Mouse (Mus musculus) lung, embryonic 14.5 days (tissue): ENCODE results near the gene Prkca. TPM values are rescaled to one million over a fixed set of nuclear protein-coding genes. Genes with fewer than 3 reads are reported as not detected.

Experiments
- ATAC-seq: fragments of 200-750 bp; cut with Nextera tagmentation; 2 replicates; pipeline ENCODE4 v1.8.0; 2017; ENCODE audit warnings: mild to moderate bottlenecking, moderate TSS enrichment, moderate library complexity; ENCODE audit not compliant: insufficient read depth
- DNase-seq: peaks from one replicate; pipeline ENCODE4 v3.0.0-alpha.2; 2015
- H3K27ac ChIP-seq: fragments of 300-500 bp; sonication (generic); 2 replicates; pipeline ENCODE4 v1.5.1; 2014; ENCODE audit warnings: low read depth, mild to moderate bottlenecking, moderate library complexity
- H3K27me3 ChIP-seq: fragments of 300-500 bp; sonication (generic); 2 replicates; pipeline ENCODE4 v1.6.1; 2014; ENCODE audit warnings: low read length, control low read depth; ENCODE audit not compliant: insufficient read depth
- H3K36me3 ChIP-seq: fragments of 300-500 bp; sonication (generic); 2 replicates; pipeline ENCODE4 v1.6.1; 2014; ENCODE audit warnings: control low read depth; ENCODE audit not compliant: insufficient read depth
- H3K4me1 ChIP-seq: fragments of 300-500 bp; sonication (generic); 2 replicates; pipeline ENCODE4 v1.6.1; 2014; ENCODE audit warnings: antibody characterized with exemption, control low read depth; ENCODE audit not compliant: insufficient read depth
- H3K4me2 ChIP-seq: fragments of 300-500 bp; sonication (generic); 2 replicates; pipeline ENCODE4 v1.6.1; 2014; ENCODE audit warnings: mild to moderate bottlenecking
- H3K4me3 ChIP-seq: fragments of 300-500 bp; sonication (generic); 2 replicates; pipeline ENCODE4 v1.5.1; 2014; ENCODE audit warnings: low read depth, low read length
- H3K9ac ChIP-seq: fragments of 300-500 bp; sonication (generic); 2 replicates; pipeline ENCODE4 v1.6.1; 2014
- H3K9me3 ChIP-seq: fragments of 300-500 bp; sonication (generic); 2 replicates; pipeline ENCODE4 v1.6.1; 2016; ENCODE audit warnings: low read depth, low read length, control low read depth
- CTCF ChIP-seq: IDR thresholded peaks from 2 replicates; pipeline ENCODE4 v1.5.1; 2016; ENCODE audit warnings: antibody characterized with exemption, low read depth
- WGBS: fragments of 180-500 bp; shearing (Covaris S2); extraction: QIAGEN DNeasy Blood & Tissue Kit; methylation state at CpG from one replicate; pipeline ENCODE4 v1.1.7; 2014; 5-methylcytosine and 5-hydroxymethylcytosine counted together
- polyA plus RNA-seq: library from polyadenylated mRNA; unstranded; fragments of >200 nt; fragmentation: Nextera tagmentation; extraction: Ambion mirVana; gene quantifications from 2 replicates; pipeline ENCODE4 v1.2.1, GENCODE M21; 2014

The Prkca gene
- polyA plus RNA-seq, 1 experiment from 2014 or later: 11.8 TPM

DNA sequence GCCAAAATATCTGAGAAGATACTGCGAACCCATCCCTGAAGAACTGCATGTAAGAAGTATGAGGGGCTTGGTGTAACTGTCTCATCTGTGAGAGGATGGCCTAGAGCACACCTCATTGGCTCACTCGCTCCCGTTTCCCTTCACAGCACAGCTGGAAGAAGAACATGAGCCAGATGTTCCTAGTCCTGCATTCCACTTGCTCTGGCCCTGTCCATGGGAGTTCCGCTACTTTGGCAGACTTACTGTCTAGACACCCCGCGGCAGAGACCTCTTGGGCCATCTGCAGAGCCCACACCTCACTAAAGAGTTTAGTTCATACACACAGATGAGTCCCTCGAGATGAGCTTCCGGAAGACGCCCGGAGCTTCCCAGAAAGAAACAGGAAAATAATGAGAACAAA is 43.8 kb downstream of the Prkca start:
- no peak for ATAC-seq
- Histone ChIP-seq H3K36me3 (no peaks in the 10 kb centered on the region), H3K4me3 (no peak overlapping the region), H3K4me1 (no peaks in the 10 kb centered on the region), H3K9ac (no peak overlapping the region), H3K27ac (no peak overlapping the region), H3K27me3 (no peaks in the 10 kb centered on the region), H3K9me3 (no peaks in the 10 kb centered on the region), H3K4me2 (no peak overlapping the region)
- DNase-seq: peak; percentile 26
- no peak for TF ChIP-seq CTCF
- WGBS: 73% methylated on average over 10 of the region's 10 CpGs

DNA sequence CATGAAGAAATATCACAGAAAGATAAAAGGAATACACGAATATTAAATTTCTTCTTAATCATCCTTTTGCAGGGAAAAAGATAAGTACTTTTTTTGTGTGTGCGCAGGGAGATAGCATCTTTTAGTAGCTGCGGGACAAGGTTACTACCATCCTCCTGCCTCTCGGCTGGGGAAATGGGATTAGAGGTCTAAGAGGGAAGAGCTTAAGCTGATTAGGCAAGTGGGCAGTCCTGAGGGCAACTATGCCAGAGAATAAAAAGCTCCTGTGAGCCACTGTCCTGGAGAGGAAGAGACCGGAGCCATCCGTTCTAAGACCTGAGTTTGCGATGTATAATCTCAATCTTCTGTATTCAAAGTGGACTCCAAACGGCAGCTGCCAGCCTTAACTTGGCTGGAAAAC is 45.8 kb downstream of the Prkca start:
- Histone ChIP-seq H3K27ac (no peak overlapping the region), H3K27me3 (no peaks in the 10 kb centered on the region), H3K4me1 (no peaks in the 10 kb centered on the region), H3K4me2 (no peak overlapping the region), H3K9me3 (no peaks in the 10 kb centered on the region), H3K9ac (no peak overlapping the region), H3K4me3 (no peak overlapping the region), H3K36me3 (no peaks in the 10 kb centered on the region)
- WGBS: 59% methylated on average over 8 of the region's 8 CpGs
- no peak for ATAC-seq
- TF ChIP-seq CTCF: no peak
- DNase-seq: no peak

DNA sequence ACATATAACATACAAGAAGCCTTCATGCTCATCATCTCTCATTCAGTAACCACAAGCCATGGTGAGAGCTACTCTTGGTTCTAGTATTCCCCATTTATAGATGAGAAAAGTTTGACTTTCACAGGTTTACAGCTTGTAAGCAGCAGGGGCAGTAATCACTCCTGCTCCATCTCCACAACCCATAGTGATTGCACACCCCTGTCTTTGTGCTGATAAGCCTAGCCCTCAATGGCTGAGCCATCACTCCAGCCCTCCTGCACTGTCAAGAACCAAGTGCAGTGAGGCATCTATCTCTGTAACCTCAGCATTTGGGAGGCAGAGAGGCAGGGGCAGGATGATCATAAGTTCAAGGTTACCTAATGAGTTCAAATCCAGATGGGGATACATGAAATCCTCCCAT is 48.4 kb downstream of the Prkca start:
- H3K4me2 ChIP-seq: no peak overlapping the region
- no peak for ATAC-seq
- no peaks in the 10 kb centered on the region for H3K9me3 ChIP-seq
- no peaks in the 10 kb centered on the region for H3K4me1 ChIP-seq
- H3K4me3 ChIP-seq: no peak overlapping the region
- no peaks in the 10 kb centered on the region for H3K27me3 ChIP-seq
- H3K27ac ChIP-seq: no peak overlapping the region
- DNase-seq: no peak
- H3K9ac ChIP-seq: no peak overlapping the region
- no peak for TF ChIP-seq CTCF
- H3K36me3 ChIP-seq: no peaks in the 10 kb centered on the region

DNA sequence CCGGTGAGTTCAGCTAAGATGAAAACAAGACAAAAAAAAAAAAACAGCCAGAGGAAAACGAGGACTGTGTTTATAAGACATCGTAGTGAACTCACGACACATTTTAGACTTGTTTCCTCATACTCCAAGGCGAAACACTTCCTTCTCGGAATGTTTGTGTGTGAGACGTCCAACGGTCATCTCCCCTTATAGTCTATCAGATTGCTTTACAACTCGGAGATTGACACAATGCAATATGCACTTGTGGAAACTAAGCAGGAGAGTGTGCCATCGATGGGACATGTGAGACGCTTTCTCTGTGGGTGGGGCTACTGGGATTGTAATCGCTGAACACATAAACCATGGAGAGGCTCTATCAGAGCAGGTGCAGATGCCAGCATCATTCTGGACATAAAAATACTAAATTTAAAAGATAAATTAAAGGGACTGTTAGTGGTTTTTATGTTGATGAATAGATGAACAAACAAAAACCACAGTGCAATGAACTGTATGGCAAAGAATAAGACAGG is 49.4 kb downstream of the Prkca start:
- DNase-seq (no peak), ATAC-seq (no peak)
- TF ChIP-seq CTCF: no peak
- Histone ChIP-seq H3K4me3 (no peak overlapping the region), H3K4me2 (no peak overlapping the region), H3K4me1 (no peaks in the 10 kb centered on the region), H3K9me3 (no peaks in the 10 kb centered on the region), H3K36me3 (no peaks in the 10 kb centered on the region), H3K27me3 (no peaks in the 10 kb centered on the region), H3K27ac (no peak overlapping the region), H3K9ac (no peak overlapping the region)
- WGBS: 85% methylated on average over 12 of the region's 12 CpGs

DNA sequence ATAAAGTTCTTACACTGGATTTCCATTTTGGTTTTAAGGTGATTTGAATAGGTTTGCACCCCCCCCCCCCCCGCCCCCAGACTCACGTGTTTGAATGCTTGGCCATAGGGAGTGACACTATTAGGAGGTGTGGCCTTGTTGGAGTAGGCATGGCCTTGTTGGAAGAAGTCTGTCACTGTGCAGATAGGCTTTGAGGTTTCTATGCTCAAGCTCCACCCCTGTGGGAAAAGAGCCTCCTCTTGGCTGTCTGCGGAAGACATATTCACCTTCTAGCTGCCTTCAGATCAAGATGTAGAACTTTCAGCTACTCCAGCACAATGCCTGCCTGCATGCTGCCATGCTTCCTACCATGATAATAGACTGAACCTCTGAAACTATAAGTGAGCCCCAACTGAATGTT is 49.9 kb downstream of the Prkca start:
- Histone ChIP-seq H3K9ac (no peak overlapping the region), H3K4me3 (no peak overlapping the region), H3K27me3 (no peaks in the 10 kb centered on the region), H3K4me1 (no peaks in the 10 kb centered on the region), H3K9me3 (no peaks in the 10 kb centered on the region), H3K27ac (no peak overlapping the region), H3K36me3 (no peaks in the 10 kb centered on the region), H3K4me2 (no peak overlapping the region)
- TF ChIP-seq CTCF: no peak
- no peak for ATAC-seq
- DNase-seq: no peak
- WGBS: 58% methylated on average over 3 of the region's 3 CpGs

DNA sequence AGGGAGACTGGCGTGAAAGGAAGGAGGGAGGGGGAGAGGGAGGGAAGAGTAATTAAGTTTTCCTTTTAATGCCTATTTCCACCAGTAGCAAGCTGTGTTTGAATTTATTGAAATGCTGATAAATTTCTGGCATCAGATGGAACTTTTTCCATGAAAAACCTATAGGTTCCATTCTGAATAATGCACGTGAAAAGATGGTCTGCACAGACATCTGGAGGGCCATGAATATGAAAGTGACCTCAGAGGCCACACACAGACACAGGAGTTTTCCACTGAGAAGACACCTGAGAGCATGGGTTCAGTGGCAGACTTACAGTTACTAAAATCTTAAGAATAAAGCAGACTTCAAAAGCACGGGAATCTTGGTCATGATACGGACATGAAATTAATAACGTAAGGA is 54.5 kb downstream of the Prkca start:
- ATAC-seq (no peak), DNase-seq (no peak)
- no peak overlapping the region for H3K9ac ChIP-seq
- no peak overlapping the region for H3K4me2 ChIP-seq
- no peaks in the 10 kb centered on the region for H3K4me1 ChIP-seq
- no peaks in the 10 kb centered on the region for H3K9me3 ChIP-seq
- no peak overlapping the region for H3K27ac ChIP-seq
- H3K4me3 ChIP-seq: no peak overlapping the region
- H3K36me3 ChIP-seq: no peaks in the 10 kb centered on the region
- TF ChIP-seq CTCF: no peak
- 79% methylated on average over 5 of the region's 5 CpGs for WGBS
- H3K27me3 ChIP-seq: no peaks in the 10 kb centered on the region

DNA sequence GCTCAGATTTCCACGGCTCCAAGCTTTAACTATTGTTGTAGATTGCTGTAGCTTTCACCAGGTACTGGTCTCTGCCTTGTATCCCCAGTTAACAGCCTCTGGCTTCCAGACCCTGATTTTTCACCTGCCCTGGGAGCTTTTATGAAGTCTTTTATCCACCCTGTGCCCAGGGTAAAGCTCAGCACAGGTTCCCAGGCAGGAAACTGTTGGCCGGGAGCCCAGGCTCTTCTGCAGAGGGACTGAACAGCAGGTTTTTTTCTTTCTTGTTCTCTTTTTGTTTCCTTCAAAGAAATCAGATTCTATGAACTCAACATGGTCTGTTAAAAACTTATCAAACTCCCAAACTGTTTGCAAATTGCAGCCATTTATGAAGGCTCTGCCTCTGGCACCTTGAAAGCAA is 56.4 kb downstream of the Prkca start:
- 54% methylated on average over 2 of the region's 2 CpGs for WGBS
- H3K9ac ChIP-seq: no peak overlapping the region
- H3K36me3 ChIP-seq: no peaks in the 10 kb centered on the region
- no peaks in the 10 kb centered on the region for H3K4me1 ChIP-seq
- ATAC-seq (no peak), DNase-seq (peak; percentile 67)
- H3K27ac ChIP-seq: no peak overlapping the region
- no peak overlapping the region for H3K4me3 ChIP-seq
- no peak for TF ChIP-seq CTCF
- no peaks in the 10 kb centered on the region for H3K9me3 ChIP-seq
- no peaks in the 10 kb centered on the region for H3K27me3 ChIP-seq
- H3K4me2 ChIP-seq: no peak overlapping the region

DNA sequence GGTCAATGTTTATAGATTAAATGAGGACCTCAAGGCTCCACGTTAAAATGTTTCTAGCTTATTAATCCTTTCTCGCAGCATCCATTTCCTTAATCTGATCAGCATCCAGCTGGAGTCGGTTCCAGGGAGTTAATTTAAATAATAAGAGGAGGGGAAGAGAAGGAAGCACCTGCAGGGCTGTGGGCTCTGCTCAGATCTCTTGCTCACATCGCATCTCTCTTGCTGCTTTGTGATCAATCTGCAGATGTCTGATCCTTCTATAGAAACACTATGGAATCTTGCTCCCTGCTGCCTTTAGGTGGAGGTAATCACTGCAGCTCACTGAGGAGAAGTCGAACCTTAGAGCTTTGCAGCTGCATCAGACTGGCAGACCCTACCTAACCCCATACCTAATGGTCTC is 58.7 kb downstream of the Prkca start:
- no peaks in the 10 kb centered on the region for H3K4me1 ChIP-seq
- H3K9ac ChIP-seq: no peak overlapping the region
- 54% methylated on average over 5 of the region's 5 CpGs for WGBS
- no peak for DNase-seq
- no peaks in the 10 kb centered on the region for H3K9me3 ChIP-seq
- no peaks in the 10 kb centered on the region for H3K36me3 ChIP-seq
- TF ChIP-seq CTCF: no peak
- no peak overlapping the region for H3K27ac ChIP-seq
- H3K4me3 ChIP-seq: no peak overlapping the region
- no peak for ATAC-seq
- no peaks in the 10 kb centered on the region for H3K27me3 ChIP-seq
- H3K4me2 ChIP-seq: no peak overlapping the region
